Mouse (Mus musculus) ES-E14 (cell line): ENCODE results near the gene 2210011C24Rik. TPM values are rescaled to one million over a fixed set of nuclear protein-coding genes. Genes with fewer than 3 reads are reported as not detected.
A peak's percentile ranks its signal among the peaks of the same experiment; 100 is the strongest.
"Not testable (repeated sequence)": the region's sequence is repeated elsewhere in the genome, so short reads cannot be mapped to it uniquely, and the experiment has no call there.

Experiments used
- DNase-seq: peaks from one replicate; pipeline ENCODE4 v3.0.0-alpha.2; 2013; ENCODE audit warnings: low read depth, low spot score
- H3K27ac ChIP-seq: 2 replicates; pipeline ENCODE4 v1.5.1; 2012; ENCODE audit warnings: low read depth, mild to moderate bottlenecking, low read length, moderate library complexity, mixed read lengths; ENCODE audit not compliant: poor library complexity, insufficient read depth, severe bottlenecking
- H3K36me3 ChIP-seq: 2 replicates; pipeline ENCODE4 v1.6.1; 2012; ENCODE audit warnings: mild to moderate bottlenecking, low read length, moderate library complexity, mixed read lengths; ENCODE audit not compliant: control insufficient read depth, poor library complexity, insufficient read depth, severe bottlenecking
- H3K4me1 ChIP-seq, 2 experiments: fragments of 150-350 bp in 1 of 2; sonication (generic) in 1 of 2; 2 replicates each; pipeline ENCODE4 v1.6.1; 2012; ENCODE audit warnings: low read length in 2 of 2, mild to moderate bottlenecking in 1 of 2, mixed read lengths in 1 of 2; ENCODE audit not compliant: control insufficient read depth in 2 of 2, insufficient read depth in 2 of 2, poor library complexity in 1 of 2
- H3K4me3 ChIP-seq, 2 experiments: fragments of 150-350 bp in 1 of 2; sonication (generic) in 1 of 2; 2 replicates each; pipeline ENCODE4 v1.5.1; 2012; ENCODE audit warnings: low read length in 2 of 2, low read depth in 1 of 2, mild to moderate bottlenecking in 1 of 2, mixed read lengths in 1 of 2; ENCODE audit not compliant: insufficient read depth in 1 of 2, poor library complexity in 1 of 2, severe bottlenecking in 1 of 2
- H3K9ac ChIP-seq: 2 replicates; pipeline ENCODE4 v1.6.1; 2012; ENCODE audit warnings: low read depth, mild to moderate bottlenecking, low read length, mixed read lengths; ENCODE audit not compliant: poor library complexity, insufficient read depth, severe bottlenecking
- H3K9me3 ChIP-seq: fragments of 150-350 bp; sonication (generic); 2 replicates; pipeline ENCODE4 v1.6.1; 2012; ENCODE audit warnings: low read depth, mild to moderate bottlenecking, low read length; ENCODE audit not compliant: control insufficient read depth, insufficient read depth
- CHD2 ChIP-seq: IDR thresholded peaks from 2 replicates; pipeline ENCODE4 v1.6.1; 2014; ENCODE audit warnings: mild to moderate bottlenecking, low read depth, low read length, inconsistent platforms
- HCFC1 ChIP-seq: IDR thresholded peaks from 2 replicates; pipeline ENCODE4 v1.6.1; 2012; ENCODE audit warnings: low read length, inconsistent platforms, borderline replicate concordance; ENCODE audit not compliant: insufficient read depth
- MAFK ChIP-seq: IDR thresholded peaks from 2 replicates; pipeline ENCODE4 v1.6.1; 2014; ENCODE audit warnings: mild to moderate bottlenecking, low read depth, low read length, inconsistent platforms; ENCODE audit not compliant: insufficient read depth
- ZC3H11A ChIP-seq: IDR thresholded peaks from 2 replicates; pipeline ENCODE4 v1.6.1; 2012; ENCODE audit warnings: low read depth, mild to moderate bottlenecking, inconsistent platforms, low read length, borderline replicate concordance
- ZNF384 ChIP-seq: IDR thresholded peaks from 2 replicates; pipeline ENCODE4 v1.6.1; 2012; ENCODE audit warnings: low read depth, low read length, inconsistent platforms
- in situ Hi-C, 2 experiments: fragments of 600-800 bp; cut with MboI; formaldehyde crosslinking; loops; one replicate each; pipeline ENCODE4 v1.15.1; 2025; ENCODE audit warnings: low sequenced_read_pairs in 2 of 2, inconsistent platforms in 1 of 2; ENCODE audit not compliant: unreplicated experiment in 2 of 2
- total RNA-seq: library from RNA; depleted of rRNA; stranded (reverse); fragments of 300-350 nt; gene quantifications from 2 replicates; pipeline ENCODE4 v1.2.3, GENCODE M21; 2012

Gene 2210011C24Rik
- total RNA-seq, 1 experiment, result 4.6 TPM

- no peaks in the 10 kb centered on the region for H3K9me3 ChIP-seq
- H3K4me3 ChIP-seq, result no peak overlapping the region
- TF ChIP-seq CHD2, result no peak
- DNase-seq, result peak; percentile 68
- peaks cover 9 to 13% of the 10 kb centered on the region in 2 experiments; a peak in 3 of 4 replicates for H3K4me1 ChIP-seq
- in situ Hi-C loops, result no loop called here
- no peaks in the 10 kb centered on the region for H3K36me3 ChIP-seq
- no peak overlapping the region for H3K9ac ChIP-seq
- H3K27ac ChIP-seq, result no peak overlapping the region
These were observed 3.6 kb downstream of the 2210011C24Rik start for GRCm38 (mm10) chr8:84008362-84008761.

GRCm38 (mm10) chr8:84005502-84005901, 6.5 kb downstream of the 2210011C24Rik start:
- peaks cover 13 to 17% of the 10 kb centered on the region in 2 experiments for H3K4me1 ChIP-seq
- DNase-seq, H3K9ac ChIP-seq, H3K4me3 ChIP-seq, H3K36me3 ChIP-seq, in situ Hi-C loops, H3K27ac ChIP-seq, H3K9me3 ChIP-seq: not testable (repeated sequence)

GRCm38 (mm10) chr8:84004533-84005201, 7.3 kb downstream of the 2210011C24Rik start:
- in situ Hi-C loops, result no loop called here
- no peaks in the 10 kb centered on the region for H3K9me3 ChIP-seq
- peak; percentile 73; the same call in 1 of the 2 replicates for TF ChIP-seq CHD2
- TF ChIP-seq ZC3H11A, result no peak
- peak; percentile 89 for TF ChIP-seq HCFC1
- no peak for TF ChIP-seq MAFK
- peak; percentile 94 for TF ChIP-seq ZNF384

GRCm38 (mm10) chr8:84003612-84004246, 8.2 kb downstream of the 2210011C24Rik start:
- peaks cover 21% of the 10 kb centered on the region for H3K36me3 ChIP-seq
- TF ChIP-seq HCFC1, result no peak
- no peak for TF ChIP-seq CHD2
- TF ChIP-seq MAFK, result no peak
- peak; percentile 86 for TF ChIP-seq ZNF384
- no peak for TF ChIP-seq ZC3H11A
- no peaks in the 10 kb centered on the region for H3K9me3 ChIP-seq
- H3K4me1 ChIP-seq, result peaks cover 14 to 18% of the 10 kb centered on the region in 2 experiments
- in situ Hi-C loops, result no loop called here
- no peak overlapping the region; the same call in 1 of the 2 replicates for H3K9ac ChIP-seq
- no peak overlapping the region for H3K27ac ChIP-seq
- no peak for DNase-seq
- H3K4me3 ChIP-seq, result peak overlapping the region; percentile 69 to 76; a peak in 3 of 4 replicates

More at GRCm38 (mm10) chr8:84004533-84005201, 7.3 kb downstream of the 2210011C24Rik start:
- Histone ChIP-seq H3K4me1 (peaks cover 13 to 14% of the 10 kb centered on the region in 2 experiments), H3K9ac (peak overlapping the region; percentile 70), H3K27ac (peak overlapping the region; percentile 61), H3K36me3 (peaks cover 13% of the 10 kb centered on the region), H3K4me3 (peak overlapping the region; percentile 69 to 76)
- peak; percentile 87 for DNase-seq
